Mouse (Mus musculus) T-helper 17 cell (primary cell): ENCODE data around the gene Ttll3.

ENCODE experiments used
- in situ Hi-C, 2 experiments: fragments of 300-600 bp; cut with MboI, MseI; formaldehyde crosslinking; loops; 1 replicate in 1 of 2; 2 replicates in 1 of 2; pipeline ENCODE4 v1.15.1; 2025; ENCODE audit warnings: high pct_unique_total_duplicates in 2 of 2

The Ttll3 gene

GRCm38 (mm10) chr6:113388960-113389359 is at the start of gene Ttll3:
Gene Ttll3, plus strand, starts transcription at chr6:113389260.
- in situ Hi-C loops = no loop called here

GRCm38 (mm10) chr6:113341574-113341973 is 47.5 kb upstream of the Ttll3 start:
- in situ Hi-C loops = no loop called here

GRCm38 (mm10) chr6:113342297-113342696 is 46.8 kb upstream of the Ttll3 start:
- in situ Hi-C loops = no loop called here

- in situ Hi-C loops = no loop called here
Observed at GRCm38 (mm10) chr6:113343177-113344092, 45.6 kb upstream of the Ttll3 start, which contains the start of gene Camk1. Gene Camk1, minus strand, starts transcription at chr6:113343984.

GRCm38 (mm10) chr6:113344321-113344720 is 44.7 kb upstream of the Ttll3 start:
- in situ Hi-C loops = no loop called here

GRCm38 (mm10) chr6:113346897-113347296 is 42.2 kb upstream of the Ttll3 start:
- in situ Hi-C loops = no loop called here

- in situ Hi-C loops = no loop called here
Observed at GRCm38 (mm10) chr6:113350538-113350937, 38.5 kb upstream of the Ttll3 start.

GRCm38 (mm10) chr6:113351161-113351560 is 37.9 kb upstream of the Ttll3 start:
- in situ Hi-C loops = no loop called here

- in situ Hi-C loops = no loop called here
Observed at GRCm38 (mm10) chr6:113351653-113352052, 37.4 kb upstream of the Ttll3 start.

GRCm38 (mm10) chr6:113352820-113353219 is 36.2 kb upstream of the Ttll3 start:
- in situ Hi-C loops = no loop called here

GRCm38 (mm10) chr6:113353696-113354095 is 35.4 kb upstream of the Ttll3 start:
- in situ Hi-C loops = no loop called here

GRCm38 (mm10) chr6:113361476-113361875 is 27.6 kb upstream of the Ttll3 start:
- in situ Hi-C loops = no loop called here

- in situ Hi-C loops = no loop called here
Observed at GRCm38 (mm10) chr6:113362241-113362640, 26.8 kb upstream of the Ttll3 start.

GRCm38 (mm10) chr6:113364518-113365135 is 24.4 kb upstream of the Ttll3 start:
- in situ Hi-C loops = no loop called here

- in situ Hi-C loops = no loop called here
Observed at GRCm38 (mm10) chr6:113366639-113367038, 22.4 kb upstream of the Ttll3 start.

GRCm38 (mm10) chr6:113367574-113367973 is 21.5 kb upstream of the Ttll3 start:
- in situ Hi-C loops = no loop called here

GRCm38 (mm10) chr6:113368124-113368523 is 20.9 kb upstream of the Ttll3 start:
- in situ Hi-C loops = no loop called here

- in situ Hi-C loops = no loop called here
Observed at GRCm38 (mm10) chr6:113368577-113368976, 20.5 kb upstream of the Ttll3 start.

- in situ Hi-C loops = no loop called here
Observed at GRCm38 (mm10) chr6:113370194-113370929, 18.7 kb upstream of the Ttll3 start.

GRCm38 (mm10) chr6:113373491-113373890 is 15.6 kb upstream of the Ttll3 start:
- in situ Hi-C loops = no loop called here

GRCm38 (mm10) chr6:113377172-113377495 is 11.9 kb upstream of the Ttll3 start:
- in situ Hi-C loops = no loop called here
